Mouse (Mus musculus) spleen, adult 2 months (tissue): ENCODE results near the gene Gba2. TPM values are rescaled to one million over a fixed set of nuclear protein-coding genes. Genes with fewer than 3 reads are reported as not detected.

ENCODE experiments used
- DNase-seq, 2 experiments: peaks; one replicate each; pipeline versions ENCODE4 v3.0.0 to v3.0.0-alpha.2; 2012 to 2021; ENCODE audit warnings: low spot score in 2 of 2, low read depth in 1 of 2
- H3K27ac ChIP-seq: fragments of 200-500 bp; 2 replicates; pipeline ENCODE4 v1.5.1; 2012; ENCODE audit warnings: low read length, inconsistent platforms; ENCODE audit not compliant: insufficient read depth
- H3K27me3 ChIP-seq: fragments of 200-500 bp; 2 replicates; pipeline ENCODE4 v1.6.1; 2012; ENCODE audit warnings: mild to moderate bottlenecking, moderate library complexity, low read length, inconsistent platforms; ENCODE audit not compliant: control insufficient read depth, insufficient read depth
- H3K36me3 ChIP-seq: fragments of 200-500 bp; 2 replicates; pipeline ENCODE4 v1.6.1; 2012; ENCODE audit warnings: mild to moderate bottlenecking, low read length, inconsistent platforms; ENCODE audit not compliant: control insufficient read depth, insufficient read depth
- H3K4me1 ChIP-seq: fragments of 200-500 bp; 2 replicates; pipeline ENCODE4 v1.6.1; 2011; ENCODE audit warnings: inconsistent platforms; ENCODE audit not compliant: control insufficient read depth, insufficient read depth, insufficient read length
- H3K4me3 ChIP-seq: fragments of 200-500 bp; 2 replicates; pipeline ENCODE4 v1.5.1; 2011; ENCODE audit warnings: mild to moderate bottlenecking, inconsistent platforms; ENCODE audit not compliant: insufficient read depth, insufficient read length; ENCODE audit errors: extremely low read depth
- CTCF ChIP-seq: fragments of 200-500 bp; IDR thresholded peaks from 2 replicates; pipeline ENCODE4 v1.5.1; 2011; ENCODE audit warnings: mild to moderate bottlenecking, inconsistent platforms; ENCODE audit not compliant: insufficient read depth, insufficient read length, insufficient replicate concordance; ENCODE audit errors: extremely low read depth
- POLR2A ChIP-seq: fragments of 200-500 bp; IDR thresholded peaks from 2 replicates; pipeline ENCODE4 v1.6.1; 2011; ENCODE audit warnings: low read depth, low read length, inconsistent platforms
- WGBS: fragments of 180-500 bp; shearing (Covaris S2); methylation state at CpG from one replicate; pipeline ENCODE4 v1.1.7; 2018; 5-methylcytosine and 5-hydroxymethylcytosine counted together
- polyA plus RNA-seq: library from polyadenylated mRNA; depleted of rRNA; stranded (reverse); fragments of >200 nt; gene quantifications from 2 replicates; pipeline ENCODE4 v1.2.3, GENCODE M21; 2012

The Gba2 gene
- polyA plus RNA-seq, 1 experiment: 28.8 TPM

GRCm38 (mm10) chr4:43567140-43567539 is 11.5 kb downstream of the Gba2 start:
- H3K4me3 ChIP-seq: no peak overlapping the region
- H3K36me3 ChIP-seq: peaks cover 54% of the 10 kb centered on the region
- H3K4me1 ChIP-seq: 0 out of 2 replicates have a peak, but pooled peaks cover 4% of the 10 kb centered on the region
- TF ChIP-seq POLR2A: no peak
- no peak for TF ChIP-seq CTCF
- H3K27ac ChIP-seq: no peak overlapping the region
- no peak for DNase-seq
- WGBS: 96% methylated on average over 9 of the region's 9 CpGs
- H3K27me3 ChIP-seq: no peaks in the 10 kb centered on the region

- Histone ChIP-seq H3K27ac (no peak overlapping the region), H3K4me3 (no peak overlapping the region), H3K36me3 (peaks cover 37% of the 10 kb centered on the region), H3K27me3 (no peaks in the 10 kb centered on the region), H3K4me1 (peaks cover 11% of the 10 kb centered on the region; the same call in 1 of the 2 replicates)
- TF ChIP-seq CTCF: no peak
- no peak for TF ChIP-seq POLR2A
- 79% methylated on average over 2 of the region's 2 CpGs for WGBS
- no peak for DNase-seq
Observed at GRCm38 (mm10) chr4:43564231-43564630, 14.4 kb downstream of the Gba2 start.

GRCm38 (mm10) chr4:43563601-43563875 is 15.1 kb downstream of the Gba2 start:
- no peak for DNase-seq
- 66% methylated on average over 4 of the region's 4 CpGs for WGBS
- Histone ChIP-seq H3K27me3 (no peaks in the 10 kb centered on the region), H3K36me3 (peaks cover 30% of the 10 kb centered on the region), H3K4me3 (no peak overlapping the region), H3K27ac (no peak overlapping the region), H3K4me1 (peaks cover 14% of the 10 kb centered on the region; the same call in 1 of the 2 replicates)
- TF ChIP-seq POLR2A (no peak), CTCF (no peak)

- Histone ChIP-seq H3K4me1 (peaks cover 19% of the 10 kb centered on the region; the same call in 1 of the 2 replicates), H3K27ac (peak overlapping the region; percentile 79), H3K4me3 (peak overlapping the region; percentile 85), H3K27me3 (no peaks in the 10 kb centered on the region), H3K36me3 (peaks cover 25% of the 10 kb centered on the region)
- DNase-seq: no peak
- WGBS: 3% methylated on average over 22 of the region's 22 CpGs
- no peak for TF ChIP-seq CTCF
- no peak for TF ChIP-seq POLR2A
Observed at GRCm38 (mm10) chr4:43562769-43563600, 15.7 kb downstream of the Gba2 start.

GRCm38 (mm10) chr4:43561997-43562768 is 16.5 kb downstream of the Gba2 start, which contains the start of the genes Creb3 and Tln1:
Gene Creb3 (plus strand): TSS chr4:43562332.
Gene Tln1 (minus strand): TSS chr4:43562691.
- H3K27ac ChIP-seq: peak within 1 kb of the TSS; percentile 91
- under 1% methylated on average over 62 of the region's 62 CpGs for WGBS
- TF ChIP-seq CTCF: no peak
- TF ChIP-seq POLR2A: peak; percentile 24
- H3K4me3 ChIP-seq: peak within 1 kb of the TSS; percentile 85
- no peaks in the 10 kb centered on the region for H3K27me3 ChIP-seq
- DNase-seq: peak; percentile 91 to 92
- H3K36me3 ChIP-seq: peaks cover 18% of the 10 kb centered on the region
- H3K4me1 ChIP-seq: peaks cover 25% of the 10 kb centered on the region; the same call in 1 of the 2 replicates

GRCm38 (mm10) chr4:43561436-43561996 is 17.2 kb downstream of the Gba2 start:
- H3K27me3 ChIP-seq: no peaks in the 10 kb centered on the region
- TF ChIP-seq CTCF (no peak), POLR2A (no peak)
- H3K27ac ChIP-seq: peak overlapping the region; percentile 91
- peak overlapping the region; percentile 85 for H3K4me3 ChIP-seq
- no peak for DNase-seq
- H3K4me1 ChIP-seq: peaks cover 25% of the 10 kb centered on the region; the same call in 1 of the 2 replicates
- peaks cover 12% of the 10 kb centered on the region; the same call in 1 of the 2 replicates for H3K36me3 ChIP-seq
- under 1% methylated on average over 16 of the region's 16 CpGs for WGBS

GRCm38 (mm10) chr4:43560976-43561375 is 17.7 kb downstream of the Gba2 start:
- TF ChIP-seq POLR2A (no peak), CTCF (no peak)
- Histone ChIP-seq H3K4me1 (peaks cover 25% of the 10 kb centered on the region; the same call in 1 of the 2 replicates), H3K4me3 (peak overlapping the region; percentile 64), H3K36me3 (peaks cover 13% of the 10 kb centered on the region), H3K27me3 (no peaks in the 10 kb centered on the region), H3K27ac (peak overlapping the region; percentile 91)
- 4% methylated on average over 2 of the region's 2 CpGs for WGBS
- DNase-seq: no peak
